In the genomic region with DNA sequence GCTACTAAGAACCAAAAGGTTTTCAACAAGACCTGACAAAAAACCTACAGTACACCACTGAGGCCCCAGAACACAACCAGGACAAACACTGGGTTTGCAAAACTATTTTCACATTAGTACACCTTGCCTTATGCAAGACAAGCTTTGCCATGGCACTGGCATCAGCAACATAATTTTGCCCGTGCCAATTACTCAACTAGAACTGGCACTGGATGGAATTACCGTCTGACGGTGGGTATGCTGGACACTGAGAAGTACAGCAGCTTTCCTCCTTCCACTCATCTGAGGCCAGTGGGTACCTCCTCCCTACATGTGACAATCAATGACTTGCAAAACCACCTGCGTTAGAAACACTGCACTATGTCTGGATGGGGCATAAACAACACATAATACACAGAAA, we compare ENCODE assay signal across 26 mouse cellular contexts. TPM values are rescaled to one million over a fixed set of nuclear protein-coding genes. Genes with fewer than 3 reads are reported as not detected.
A peak's percentile ranks its signal among the peaks of the same experiment; 100 is the strongest.
DNase-seq lines count a peak whose midpoint lies in the region; ATAC-seq lines count a peak whose summit lies in the region.
"Had no signal": no experiment of that assay in that cellular context is flagged by ENCODE, and none has a peak within 500 bp of the region (broad histone marks: within the 10 kb centered on the region; RNA-seq: fewer than 3 reads in every experiment).

No protein-coding gene starts in this region.

- ATAC-seq in hindbrain, embryonic 14.5 days (ENCODE audit: low FRiP score): no peak
- no peak for ATAC-seq in hindbrain, embryonic 11.5 days (ENCODE audit: low FRiP score)
- ATAC-seq in hindbrain, embryonic 16.5 days: peak; percentile 22; the same call in 1 of the 2 replicates
- ATAC-seq: forebrain, embryonic 14.5 days had no signal

- no peak overlapping the region for H3K4me3 ChIP-seq in hindbrain, embryonic 14.5 days (replicated peaks; ENCODE audit: low read length)
- no peak overlapping the region for H3K4me3 ChIP-seq in hindbrain, embryonic 11.5 days (ENCODE audit: low read depth, low read length)
- no peak overlapping the region for H3K4me3 ChIP-seq in hindbrain, embryonic 16.5 days (ENCODE audit: low read length)
- H3K4me3 ChIP-seq: kidney, embryonic 15.5 days; limb, embryonic 12.5 days; liver, embryonic 13.5 days had no signal

- peaks cover 34% of the 10 kb centered on the region for H3K36me3 ChIP-seq in hindbrain, embryonic 14.5 days (replicated peaks; ENCODE audit: control insufficient read depth, insufficient read depth)
- peaks cover 14% of the 10 kb centered on the region; the same call in 1 of the 2 replicates for H3K36me3 ChIP-seq in hindbrain, embryonic 11.5 days (ENCODE audit: control insufficient read depth, insufficient read depth, low read length)
- H3K36me3 ChIP-seq in hindbrain, embryonic 16.5 days (ENCODE audit: control insufficient read depth, insufficient read depth, low read length): peaks cover 21% of the 10 kb centered on the region

- H3K4me2 ChIP-seq in hindbrain, embryonic 14.5 days (replicated peaks): no peak overlapping the region
- no peak overlapping the region for H3K4me2 ChIP-seq in hindbrain, embryonic 11.5 days (replicated peaks; ENCODE audit: low read depth, low read length)
- H3K4me2 ChIP-seq in hindbrain, embryonic 16.5 days (ENCODE audit: low read length): no peak overlapping the region
- H3K4me2 ChIP-seq: heart, embryonic 11.5 days; kidney, embryonic 15.5 days; limb, embryonic 12.5 days; liver, embryonic 13.5 days had no signal

- no peaks in the 10 kb centered on the region for H3K27me3 ChIP-seq in hindbrain, embryonic 14.5 days (ENCODE audit: control insufficient read depth, insufficient read depth, low read length)
- H3K27me3 ChIP-seq in hindbrain, embryonic 11.5 days (ENCODE audit: control insufficient read depth, insufficient read depth, low read length): no peaks in the 10 kb centered on the region
- H3K27me3 ChIP-seq in hindbrain, embryonic 16.5 days (replicated peaks; ENCODE audit: control insufficient read depth, insufficient read depth, low read length): no peaks in the 10 kb centered on the region
- H3K27me3 ChIP-seq: kidney, embryonic 15.5 days; limb, embryonic 12.5 days; liver, embryonic 13.5 days; Patski had no signal

- DNase-seq in cerebellum, adult 9-10 months: peak; percentile 26
- no peak for DNase-seq in cerebellum, postnatal 36 days
- DNase-seq in hindbrain, embryonic 14.5 days (ENCODE audit: low spot score): no peak
- DNase-seq in hindbrain, embryonic 11.5 days (ENCODE audit: low spot score): no peak
- DNase-seq in brain, adult 2 months (ENCODE audit: low read depth, low spot score): peak; percentile 33
- DNase-seq in ovary, postnatal 10 days (ENCODE audit: low spot score): no peak
- DNase-seq: adrenal gland, postnatal 14 days; gastrocnemius, postnatal 14 days; heart, adult 18-20 months; heart, postnatal 4 days; kidney, adult 18-20 months; kidney, postnatal 25 days; liver, embryonic 13.5 days; lung, adult 2 months; lung, postnatal 10 days; midbrain, embryonic 14.5 days; right cerebral cortex, adult 18-20 months; thymus, adult 18-20 months; thymus, postnatal 25 days had no signal

- no peaks in the 10 kb centered on the region for H3K4me1 ChIP-seq in hindbrain, embryonic 14.5 days (replicated peaks; ENCODE audit: control insufficient read depth, insufficient read depth, low read length)
- H3K4me1 ChIP-seq in hindbrain, embryonic 11.5 days (replicated peaks; ENCODE audit: control insufficient read depth, insufficient read depth, low read length): no peaks in the 10 kb centered on the region
- H3K4me1 ChIP-seq in hindbrain, embryonic 16.5 days (ENCODE audit: control insufficient read depth, insufficient read depth, low read depth, low read length): no peaks in the 10 kb centered on the region; the same call in 1 of the 2 replicates
- H3K4me1 ChIP-seq: kidney, embryonic 15.5 days; limb, embryonic 12.5 days; liver, embryonic 13.5 days had no signal

- H3K27ac ChIP-seq in hindbrain, embryonic 14.5 days: peak overlapping the region; percentile 28; the same call in 1 of the 2 replicates
- H3K27ac ChIP-seq in hindbrain, embryonic 11.5 days (ENCODE audit: low read depth, low read length): no peak overlapping the region
- no peak overlapping the region for H3K27ac ChIP-seq in hindbrain, embryonic 16.5 days (ENCODE audit: low read depth, low read length)
- H3K27ac ChIP-seq: kidney, embryonic 15.5 days; limb, embryonic 12.5 days; liver, embryonic 13.5 days; stomach, postnatal 0 days had no signal

- 82% methylated on average over 4 of the region's 4 CpGs for WGBS in hindbrain, embryonic 14.5 days
- WGBS in hindbrain, embryonic 11.5 days: 92% methylated on average over 4 of the region's 4 CpGs
- WGBS in hindbrain, embryonic 16.5 days: 72% methylated on average over 4 of the region's 4 CpGs

- H3K9ac ChIP-seq in hindbrain, embryonic 14.5 days: no peak overlapping the region
- no peak overlapping the region for H3K9ac ChIP-seq in hindbrain, embryonic 11.5 days (ENCODE audit: low read depth, low read length)
- no peak overlapping the region for H3K9ac ChIP-seq in hindbrain, embryonic 16.5 days (ENCODE audit: low read depth, low read length)
- H3K9ac ChIP-seq: kidney, embryonic 15.5 days; limb, embryonic 12.5 days; liver, embryonic 13.5 days had no signal

- H3K9me3 ChIP-seq in hindbrain, embryonic 14.5 days (ENCODE audit: control insufficient read depth, low read length): no peaks in the 10 kb centered on the region
- no peaks in the 10 kb centered on the region for H3K9me3 ChIP-seq in hindbrain, embryonic 11.5 days (ENCODE audit: control insufficient read depth, low read length)
- 0 out of 2 replicates have a peak, but pooled peaks cover 2% of the 10 kb centered on the region for H3K9me3 ChIP-seq in hindbrain, embryonic 16.5 days (ENCODE audit: control insufficient read depth, low read length)
- H3K9me3 ChIP-seq: kidney, embryonic 15.5 days; limb, embryonic 12.5 days; liver, embryonic 13.5 days had no signal

RNA-seq across cellular contexts. Expression of a gene that starts 49.5 kb away (rescaled TPM):
- 66.8 and 69.7 TPM in 2 replicates for polyA plus RNA-seq in hindbrain, embryonic 14.5 days (2014; fragmentation: Nextera tagmentation; extraction: Ambion mirVana)
- 48.2 and 54.0 TPM in 2 replicates for polyA plus RNA-seq in hindbrain, embryonic 11.5 days (2014; fragmentation: Nextera tagmentation; extraction: Ambion mirVana)
- 50.7 and 55.6 TPM in 2 replicates for polyA plus RNA-seq in hindbrain, embryonic 16.5 days (2015; fragmentation: Nextera tagmentation; extraction: Ambion mirVana)

Comparison
In these comparisons a context has a peak if more than half of its experiments do, and no peak if none do; other contexts are left out.
1. DNase-seq: peak in cerebellum, adult 9-10 months (single experiment) and brain, adult 2 months (single experiment); none in cerebellum, postnatal 36 days (0 of 2), hindbrain, embryonic 14.5 days (single experiment), hindbrain, embryonic 11.5 days (single experiment) and ovary, postnatal 10 days (single experiment).